Mouse (Mus musculus): ENCODE data around the gene P4htm.

DNA sequence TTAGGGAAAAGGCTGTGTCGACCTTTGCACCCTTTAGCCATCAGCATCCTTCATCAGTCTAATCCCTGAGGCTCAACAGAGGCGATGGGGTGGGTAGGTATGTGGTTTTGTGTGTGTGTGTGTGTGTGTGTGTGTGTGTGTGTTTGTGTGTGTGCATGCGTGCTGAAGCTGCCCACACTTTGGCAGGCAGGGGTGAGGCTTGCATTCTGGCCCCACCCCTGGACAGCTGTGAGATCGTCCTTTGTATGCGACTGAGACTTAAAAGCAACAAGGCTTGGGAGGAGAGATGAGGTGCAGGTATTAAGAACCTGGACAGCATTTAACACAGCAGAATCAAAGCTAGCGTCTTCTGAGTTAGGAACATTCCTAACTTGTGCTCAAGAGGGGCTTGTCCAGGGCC, 20.4 kb downstream of the P4htm start:
- TF ChIP-seq POLR2A (IDR thresholded peaks at IDR 0.05; ENCODE audit: insufficient read depth, low read depth, low read length), result no peak
- no peak for TF ChIP-seq CTCF (IDR thresholded peaks at IDR 0.05)
- no peak for TF ChIP-seq EP300 (IDR thresholded peaks at IDR 0.05; ENCODE audit: insufficient read depth, low read depth, low read length)
